In the genomic region with DNA sequence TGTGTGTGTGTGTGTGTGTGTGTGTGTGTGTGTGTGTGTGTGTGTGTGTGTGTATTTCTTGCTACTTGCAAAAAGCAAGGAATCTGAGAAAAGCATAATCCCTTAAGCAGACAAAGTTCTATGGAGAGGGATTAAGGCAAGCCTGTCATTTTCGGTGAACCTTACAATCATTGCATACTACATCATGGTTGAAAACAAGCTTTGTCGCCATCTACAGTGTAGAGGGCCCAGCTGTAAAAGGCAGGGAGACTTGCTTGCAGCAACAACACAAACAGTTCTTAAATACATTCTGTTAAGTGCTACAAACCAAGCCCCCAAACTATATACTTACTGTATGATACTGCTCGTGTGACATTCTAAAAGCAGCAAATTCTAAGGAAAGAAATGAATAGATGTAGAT, we compare ENCODE assay signal across 25 mouse cellular contexts.
DNase-seq lines count a peak whose midpoint lies in the region; ATAC-seq and TF ChIP-seq lines count a peak whose summit lies in the region.
"Had no signal": no experiment of that assay in that cellular context is flagged by ENCODE, and none has a peak within 500 bp of the region (broad histone marks: within the 10 kb centered on the region; RNA-seq: fewer than 3 reads in every experiment).

No protein-coding gene starts in this region.

- no peak overlapping the region for H3K4me3 ChIP-seq in forebrain, postnatal 0 days (ENCODE audit: low read depth, low read length)
- no peak overlapping the region for H3K4me3 ChIP-seq in forebrain, embryonic 10.5 days
- no peak overlapping the region for H3K4me3 ChIP-seq in midbrain, embryonic 14.5 days (replicated peaks; ENCODE audit: low read depth, low read length)
- no peak overlapping the region for H3K4me3 ChIP-seq in midbrain, embryonic 10.5 days
- H3K4me3 ChIP-seq in cortical plate, adult 2 months (ENCODE audit: insufficient read depth, low read length): no peak overlapping the region
- H3K4me3 ChIP-seq: limb, embryonic 12.5 days; midbrain, embryonic 12.5 days had no signal

- H3K27ac ChIP-seq in forebrain, postnatal 0 days (ENCODE audit: low read depth, low read length): no peak overlapping the region
- H3K27ac ChIP-seq in forebrain, embryonic 10.5 days: no peak overlapping the region
- H3K27ac ChIP-seq in midbrain, embryonic 14.5 days (replicated peaks; ENCODE audit: low read depth, low read length): no peak overlapping the region
- no peak overlapping the region for H3K27ac ChIP-seq in midbrain, embryonic 10.5 days (replicated peaks)
- no peak overlapping the region for H3K27ac ChIP-seq in cortical plate, adult 2 months (ENCODE audit: insufficient read depth, low read length)
- H3K27ac ChIP-seq: limb, embryonic 12.5 days; macrophage; midbrain, embryonic 12.5 days had no signal

- WGBS in forebrain, postnatal 0 days: 75% methylated on average over 3 of the region's 3 CpGs
- 80% methylated on average over 3 of the region's 3 CpGs for WGBS in forebrain, embryonic 10.5 days
- WGBS in midbrain, embryonic 14.5 days: 84% methylated on average over 3 of the region's 3 CpGs
- 79% methylated on average over 3 of the region's 3 CpGs for WGBS in midbrain, embryonic 10.5 days

- peak; percentile 62 for DNase-seq in forebrain, postnatal 0 days
- no peak for DNase-seq in forebrain, embryonic 10.5 days (ENCODE audit: extremely low spot score, low spot score)
- peak; percentile 6 for DNase-seq in layer of hippocampus, adult 11-12 months (ENCODE audit: low spot score)
- no peak for DNase-seq in layer of hippocampus, adult 9-11 months
- DNase-seq in midbrain, embryonic 14.5 days: peak; percentile 60
- no peak for DNase-seq in midbrain, embryonic 10.5 days (ENCODE audit: low spot score)
- DNase-seq: adrenal gland, postnatal 36 days; cerebellum, adult 18-20 months; cerebellum, postnatal 25 days; gastrocnemius, postnatal 36 days; kidney, adult 11 months; kidney, postnatal 4 days; liver, postnatal 0 days; right cerebral cortex, postnatal 4 days; thymus, adult 18-20 months; thymus, postnatal 36 days had no signal

- H3K9ac ChIP-seq in forebrain, postnatal 0 days: no peak overlapping the region
- no peak overlapping the region for H3K9ac ChIP-seq in midbrain, embryonic 14.5 days (replicated peaks; ENCODE audit: low read length)
- H3K9ac ChIP-seq: limb, embryonic 12.5 days; liver, postnatal 0 days; midbrain, embryonic 12.5 days had no signal

- no peaks in the 10 kb centered on the region for H3K36me3 ChIP-seq in forebrain, postnatal 0 days (ENCODE audit: insufficient read depth)
- no peaks in the 10 kb centered on the region for H3K36me3 ChIP-seq in forebrain, embryonic 10.5 days (replicated peaks)
- H3K36me3 ChIP-seq in midbrain, embryonic 14.5 days (ENCODE audit: control insufficient read depth, insufficient read depth, low read length): no peaks in the 10 kb centered on the region
- no peaks in the 10 kb centered on the region for H3K36me3 ChIP-seq in midbrain, embryonic 10.5 days
- H3K36me3 ChIP-seq: limb, embryonic 12.5 days; midbrain, embryonic 12.5 days had no signal

- H3K4me1 ChIP-seq in forebrain, postnatal 0 days (ENCODE audit: insufficient read depth): no peaks in the 10 kb centered on the region
- H3K4me1 ChIP-seq in forebrain, embryonic 10.5 days: no peaks in the 10 kb centered on the region
- no peaks in the 10 kb centered on the region for H3K4me1 ChIP-seq in midbrain, embryonic 14.5 days (ENCODE audit: control insufficient read depth, insufficient read depth, low read length)
- H3K4me1 ChIP-seq in midbrain, embryonic 10.5 days: no peaks in the 10 kb centered on the region
- H3K4me1 ChIP-seq in cortical plate, adult 2 months (ENCODE audit: control insufficient read depth, insufficient read depth, low read length): no peaks in the 10 kb centered on the region
- H3K4me1 ChIP-seq: limb, embryonic 12.5 days; midbrain, embryonic 12.5 days had no signal

- peak; percentile 50 for TF ChIP-seq CTCF in forebrain, postnatal 0 days (IDR thresholded peaks at IDR 0.05; ENCODE audit: low read depth)
- peak; percentile 42 for TF ChIP-seq CTCF in cortical plate, adult 2 months (IDR thresholded peaks at IDR 0.05; ENCODE audit: extremely low read depth, insufficient read depth, low read length)

- TF ChIP-seq POLR2A in cortical plate, adult 2 months (IDR thresholded peaks at IDR 0.05; ENCODE audit: extremely low read depth, insufficient read depth, low read length): no peak

- H3K27me3 ChIP-seq in forebrain, postnatal 0 days (ENCODE audit: insufficient read depth, low read length): no peaks in the 10 kb centered on the region
- no peaks in the 10 kb centered on the region for H3K27me3 ChIP-seq in forebrain, embryonic 10.5 days (ENCODE audit: poor library complexity, severe bottlenecking)
- no peaks in the 10 kb centered on the region for H3K27me3 ChIP-seq in midbrain, embryonic 14.5 days (ENCODE audit: control insufficient read depth, insufficient read depth, low read length)
- no peaks in the 10 kb centered on the region for H3K27me3 ChIP-seq in midbrain, embryonic 10.5 days (ENCODE audit: low read depth, poor library complexity, severe bottlenecking)
- H3K27me3 ChIP-seq: limb, embryonic 12.5 days; midbrain, embryonic 12.5 days had no signal

- no peak overlapping the region for H3K4me2 ChIP-seq in forebrain, postnatal 0 days (ENCODE audit: low read depth)
- H3K4me2 ChIP-seq in midbrain, embryonic 14.5 days (ENCODE audit: low read length): no peak overlapping the region
- H3K4me2 ChIP-seq: limb, embryonic 12.5 days; liver, embryonic 11.5 days; midbrain, embryonic 12.5 days had no signal

- no peak for ATAC-seq in forebrain, postnatal 0 days
- ATAC-seq in midbrain, embryonic 14.5 days (ENCODE audit: low FRiP score, low TSS enrichment): no peak
- no peak for ATAC-seq in cerebellum, adult (ENCODE audit: insufficient number of reproducible peaks, low FRiP score, low TSS enrichment)
- ATAC-seq: CD4-positive, CD25-positive, alpha-beta regulatory T cell, adult 4 months; forebrain, embryonic 16.5 days; liver, postnatal 0 days; lung, postnatal 0 days had no signal

- no peaks in the 10 kb centered on the region for H3K9me3 ChIP-seq in forebrain, postnatal 0 days (ENCODE audit: low read length)
- no peaks in the 10 kb centered on the region for H3K9me3 ChIP-seq in forebrain, embryonic 10.5 days
- H3K9me3 ChIP-seq in midbrain, embryonic 14.5 days (ENCODE audit: control insufficient read depth, low read length): no peaks in the 10 kb centered on the region
- H3K9me3 ChIP-seq in midbrain, embryonic 10.5 days (replicated peaks): no peaks in the 10 kb centered on the region
- H3K9me3 ChIP-seq: limb, embryonic 12.5 days; midbrain, embryonic 12.5 days had no signal

Comparison
In these comparisons a context has a peak if more than half of its experiments do, and no peak if none do; other contexts are left out.
1. DNase-seq: peak in forebrain, postnatal 0 days (single experiment), layer of hippocampus, adult 11-12 months (single experiment) and midbrain, embryonic 14.5 days (single experiment); none in forebrain, embryonic 10.5 days (single experiment), layer of hippocampus, adult 9-11 months (single experiment) and midbrain, embryonic 10.5 days (single experiment).